Mouse (Mus musculus): ENCODE results near the gene Mei1. TPM values are rescaled to one million over a fixed set of nuclear protein-coding genes. Genes with fewer than 3 reads are reported as not detected.

The Mei1 gene
- polyA plus RNA-seq, 1 experiment, result not detected

DNA sequence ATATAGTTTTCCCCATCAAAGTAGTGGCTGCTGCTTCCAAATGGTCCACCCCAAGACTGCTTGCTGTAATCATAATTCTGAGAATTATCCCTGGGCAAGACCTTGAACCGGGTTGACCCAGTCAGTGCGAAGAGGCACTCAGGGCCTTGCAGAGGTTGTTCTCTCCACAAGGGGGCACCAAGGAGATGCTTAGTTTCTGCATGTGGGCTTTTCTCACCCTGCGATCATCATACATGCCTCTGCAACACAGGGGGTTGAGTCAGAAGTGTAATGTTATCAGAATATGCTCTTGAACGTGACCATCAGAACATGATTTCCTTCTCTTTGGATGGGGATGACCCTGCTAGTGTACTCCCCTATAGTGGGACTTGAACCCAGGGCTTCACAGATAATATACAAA lies 68.8 kb downstream of the Mei1 start:
- TF ChIP-seq GATA1 (IDR thresholded peaks at IDR 0.05; ENCODE audit: low read length), result no peak

DNA sequence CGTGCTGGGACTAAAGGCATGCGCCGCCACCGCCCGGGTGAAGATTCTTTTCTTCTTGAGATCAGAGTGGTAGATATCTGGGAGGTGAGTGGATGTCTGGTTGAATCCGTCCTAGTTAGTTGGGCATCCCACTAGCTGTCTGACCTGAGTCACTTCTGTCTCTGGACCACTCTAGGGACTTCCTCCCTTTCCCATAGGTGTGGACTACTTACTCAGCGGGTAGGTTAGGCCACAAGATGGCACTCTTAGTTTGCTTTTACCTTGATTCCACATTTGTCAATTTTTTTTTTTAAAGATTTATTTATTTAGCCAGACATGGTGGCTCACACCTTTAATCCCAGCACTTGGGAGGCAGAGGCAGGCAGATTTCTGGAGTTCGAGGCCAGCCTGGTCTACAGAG lies 69.4 kb downstream of the Mei1 start:
- TF ChIP-seq GATA1 (IDR thresholded peaks at IDR 0.05; ENCODE audit: low read length), result no peak

DNA sequence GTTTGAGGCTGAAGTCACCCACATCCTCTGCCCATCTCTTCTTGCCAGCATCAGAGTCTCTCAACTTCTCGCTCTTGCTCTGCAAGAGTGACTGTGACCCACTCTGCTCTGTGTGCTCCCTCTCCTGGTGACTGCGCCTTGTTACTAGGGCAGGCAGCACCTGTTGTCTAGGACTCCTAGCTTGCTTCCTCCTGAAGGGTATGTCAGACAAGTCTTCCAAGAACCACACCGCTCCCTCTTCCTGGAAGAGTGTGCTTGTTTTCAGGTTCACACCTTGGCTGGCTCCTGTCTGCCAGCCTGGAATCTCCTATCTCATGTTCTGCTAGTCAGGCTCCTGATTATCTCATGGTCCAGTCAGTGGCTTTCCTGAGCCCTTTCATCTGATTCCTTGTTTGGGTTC lies 70.6 kb downstream of the Mei1 start:
- TF ChIP-seq GATA1 (IDR thresholded peaks at IDR 0.05; ENCODE audit: low read length), result no peak

DNA sequence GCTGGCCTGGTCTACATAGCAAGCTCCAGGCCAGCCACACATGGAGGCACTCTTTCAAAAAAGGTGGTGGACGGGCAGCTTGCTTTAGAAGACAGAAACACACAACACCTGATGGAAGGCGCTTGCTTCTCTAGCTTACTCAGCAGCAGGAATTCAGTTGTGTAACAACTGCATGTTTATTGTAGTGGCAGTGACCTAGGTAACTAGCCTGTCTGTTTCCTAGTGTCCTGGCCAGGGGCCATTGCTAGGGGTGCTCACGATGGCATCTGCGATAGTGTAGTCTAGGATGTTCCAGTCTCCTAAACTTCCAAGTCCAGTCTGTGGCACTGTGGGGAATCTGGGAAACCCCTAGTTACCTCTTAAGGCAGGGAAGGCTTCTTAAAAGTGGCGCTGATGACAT lies 74.4 kb downstream of the Mei1 start:
- TF ChIP-seq GATA1 (IDR thresholded peaks at IDR 0.05; ENCODE audit: low read length), result no peak

DNA sequence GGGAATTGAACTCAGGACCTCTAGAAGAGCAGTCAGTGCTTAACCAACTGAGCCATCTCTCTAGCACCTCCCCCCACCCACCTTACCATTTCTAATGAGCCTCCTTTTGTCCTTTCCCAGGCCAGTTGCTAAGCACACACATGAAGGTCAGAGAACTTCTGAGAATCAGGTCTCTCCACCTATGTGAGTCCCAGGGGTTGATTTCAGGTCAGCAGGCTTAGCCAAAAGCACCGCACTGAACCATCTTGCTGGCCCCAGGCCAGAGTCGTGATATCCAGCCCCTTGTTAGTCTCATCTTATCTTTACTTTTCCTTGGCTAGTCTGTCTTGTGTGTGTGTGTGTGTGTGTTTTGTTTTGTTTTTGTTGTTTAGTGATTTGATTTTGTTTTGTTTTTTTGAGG lies 75.6 kb downstream of the Mei1 start:
- no peak for TF ChIP-seq GATA1 (IDR thresholded peaks at IDR 0.05; ENCODE audit: low read length)

DNA sequence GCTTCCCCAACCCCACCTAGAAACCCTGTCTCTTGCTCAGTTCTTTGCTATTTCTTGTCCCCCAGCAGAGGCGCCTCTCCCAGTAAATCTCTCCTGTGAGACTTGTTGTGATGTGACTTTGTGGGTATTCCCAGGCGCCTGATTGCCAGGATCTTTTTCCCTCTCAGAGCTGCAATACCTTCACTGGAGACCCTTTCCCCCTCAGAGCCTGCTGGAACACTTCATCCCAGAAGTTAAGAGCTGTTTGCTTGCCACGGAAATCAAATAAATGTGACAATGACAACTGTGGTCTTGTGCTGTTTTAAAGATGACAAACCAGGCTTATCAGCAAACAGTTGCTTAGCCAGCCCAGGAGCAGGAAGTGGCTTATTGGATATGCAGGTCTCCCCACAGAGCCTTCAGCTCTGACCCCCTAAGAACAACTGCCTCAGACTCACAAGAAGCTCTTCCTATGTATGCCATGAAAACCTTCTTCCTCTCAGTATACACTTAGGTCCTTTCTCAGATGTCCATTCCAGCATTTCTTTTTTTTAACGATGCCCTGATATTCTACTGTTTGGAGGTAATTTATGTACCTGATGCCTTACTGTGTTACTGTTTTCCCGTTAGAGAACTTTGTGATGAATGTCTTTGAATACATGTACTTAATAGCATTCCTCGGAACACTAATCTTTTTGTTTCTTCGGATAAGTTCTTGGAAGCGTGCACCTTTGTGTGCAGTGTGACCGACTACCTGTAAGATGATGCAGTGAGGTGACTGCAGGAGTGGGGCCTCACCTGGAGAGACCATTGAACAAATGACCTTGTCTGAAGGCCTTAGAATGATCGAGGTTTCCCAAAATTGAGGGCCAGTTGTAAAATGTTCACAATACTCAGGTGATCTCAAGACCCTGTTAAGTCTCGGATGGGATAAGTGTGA lies 76.3 kb downstream of the Mei1 start:
- TF ChIP-seq GATA1 (IDR thresholded peaks at IDR 0.05; ENCODE audit: low read length), result no peak

DNA sequence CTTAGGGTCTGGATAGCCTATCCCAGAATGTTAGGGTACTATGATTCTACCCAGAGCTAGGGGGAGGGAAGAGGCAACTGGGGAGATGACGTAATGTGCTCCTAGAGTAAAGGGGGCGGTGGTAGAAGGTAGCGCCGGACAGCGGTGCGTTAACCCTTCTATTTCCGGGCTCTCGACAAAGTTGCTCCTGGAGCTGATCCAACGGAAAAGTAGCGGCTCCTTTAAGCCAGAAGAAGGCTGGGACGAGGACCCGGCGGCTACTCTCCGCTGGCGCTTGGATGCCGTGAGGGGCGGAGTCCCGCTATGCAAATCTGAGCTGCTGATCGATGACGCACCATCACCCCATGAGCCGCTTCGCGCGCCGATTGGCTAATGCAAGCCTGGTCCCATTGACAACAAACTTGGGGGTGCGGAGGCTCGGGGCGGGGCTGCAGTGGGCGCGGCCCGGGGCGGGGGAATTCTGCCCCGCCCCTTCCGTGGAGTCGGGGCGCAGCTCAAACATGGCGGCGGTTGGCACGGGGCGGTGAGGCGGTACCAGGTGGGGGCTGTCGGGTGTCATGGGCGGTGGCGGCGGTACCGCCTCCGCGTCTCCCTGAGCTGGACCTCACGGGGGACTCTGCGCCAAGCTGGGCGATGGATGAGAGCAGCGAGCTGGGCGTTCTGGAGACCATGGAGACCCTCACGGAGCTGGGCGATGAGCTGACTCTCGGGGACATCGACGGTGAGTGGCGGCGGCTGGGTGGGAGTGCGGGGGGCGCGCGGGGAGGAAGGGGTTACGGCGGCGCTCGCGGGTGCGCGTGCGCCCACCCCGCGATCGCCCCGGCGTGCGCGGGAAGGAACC lies 77.2 kb downstream of the Mei1 start, which contains the start of gene Srebf2:
Gene Srebf2, plus strand, starts transcription at position 412 of the 841 bp plus-strand sequence.
- TF ChIP-seq GATA1 (IDR thresholded peaks at IDR 0.05; ENCODE audit: low read length), result no peak

DNA sequence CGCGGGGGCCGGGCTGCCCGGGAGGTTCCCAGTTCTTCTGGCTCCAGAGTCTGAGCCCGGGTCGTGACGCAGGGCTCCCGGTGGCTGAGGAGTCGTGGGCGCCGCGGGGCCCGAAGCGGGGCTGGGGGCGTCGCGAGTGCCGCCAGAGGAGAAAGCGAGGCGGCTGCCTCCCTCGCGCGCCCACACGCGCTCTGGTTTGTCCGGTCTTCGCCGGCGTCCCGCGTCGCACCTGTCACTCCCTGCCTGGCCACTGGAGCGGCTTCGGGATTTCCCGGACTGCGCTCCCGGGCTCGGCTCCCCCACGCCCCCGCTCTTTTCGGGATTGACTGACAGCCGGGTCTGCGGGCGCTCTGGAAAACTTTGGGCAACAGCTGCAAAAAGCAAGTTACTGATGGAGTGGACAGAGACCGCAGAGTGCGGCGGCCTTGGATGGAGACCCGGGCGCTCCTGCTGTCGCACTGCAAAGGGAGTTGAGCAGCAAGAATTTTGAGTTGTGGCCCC lies 77.9 kb downstream of the Mei1 start:
- no peak for TF ChIP-seq GATA1 (IDR thresholded peaks at IDR 0.05; ENCODE audit: low read length)

DNA sequence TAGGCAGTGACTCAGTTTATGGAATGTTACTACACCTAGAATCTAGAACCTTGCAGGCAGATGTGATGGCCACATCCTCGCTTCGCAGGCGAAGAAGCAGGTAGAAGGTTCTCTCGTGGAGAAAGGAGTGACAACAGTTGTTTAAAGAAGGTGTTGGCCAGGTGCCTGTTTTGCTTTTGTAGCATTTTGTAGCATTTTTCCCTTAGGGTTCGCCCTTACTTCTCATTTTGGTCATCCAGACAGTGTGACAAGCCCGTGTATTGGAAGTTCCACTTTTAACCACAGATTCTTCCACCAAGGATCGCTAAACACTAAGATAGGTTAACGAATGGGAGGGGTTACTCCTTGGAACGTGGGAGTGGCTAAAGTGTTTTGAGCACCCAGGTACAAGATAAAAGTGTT lies 78.7 kb downstream of the Mei1 start:
- no peak for TF ChIP-seq GATA1 (IDR thresholded peaks at IDR 0.05; ENCODE audit: low read length)

DNA sequence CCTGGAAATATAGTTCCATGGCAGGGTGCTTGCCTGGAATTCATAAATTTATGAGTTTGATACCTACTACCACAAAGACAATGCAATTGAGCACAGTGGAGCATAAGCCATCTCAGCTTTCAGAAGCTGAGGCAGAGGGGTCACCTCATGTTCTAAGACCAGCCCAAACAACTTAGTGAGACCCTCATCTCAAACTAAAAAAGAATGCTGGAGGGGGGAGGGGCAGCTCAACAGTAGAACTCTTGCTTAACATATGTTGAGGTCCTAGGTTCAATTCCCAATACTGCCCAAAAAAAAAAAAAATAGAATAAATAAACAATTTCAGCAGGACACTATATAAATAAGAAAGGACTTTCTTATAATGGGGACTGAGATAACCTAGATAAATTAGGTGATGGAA lies 80.2 kb downstream of the Mei1 start:
- no peak for TF ChIP-seq GATA1 (IDR thresholded peaks at IDR 0.05; ENCODE audit: low read length)

DNA sequence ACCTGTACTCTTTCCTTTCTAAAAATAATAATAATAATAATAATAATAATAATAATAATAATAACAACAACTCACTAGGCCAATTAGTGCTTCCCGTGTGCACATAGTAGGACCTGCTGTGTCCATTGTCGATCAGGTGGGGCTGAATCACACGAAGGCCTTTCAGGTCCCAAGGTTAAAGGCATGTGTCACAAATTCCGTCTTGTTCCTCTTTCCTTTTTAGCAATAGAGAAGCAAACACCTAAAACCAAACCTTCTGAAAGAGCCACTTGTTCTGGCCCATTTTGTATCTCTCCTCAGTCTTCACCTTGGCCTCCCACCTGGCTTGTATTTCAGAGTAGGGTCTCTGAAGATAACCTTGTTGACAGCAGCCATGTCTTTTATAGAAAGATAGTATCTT lies 81.4 kb downstream of the Mei1 start:
- TF ChIP-seq GATA1 (IDR thresholded peaks at IDR 0.05; ENCODE audit: low read length), result no peak

DNA sequence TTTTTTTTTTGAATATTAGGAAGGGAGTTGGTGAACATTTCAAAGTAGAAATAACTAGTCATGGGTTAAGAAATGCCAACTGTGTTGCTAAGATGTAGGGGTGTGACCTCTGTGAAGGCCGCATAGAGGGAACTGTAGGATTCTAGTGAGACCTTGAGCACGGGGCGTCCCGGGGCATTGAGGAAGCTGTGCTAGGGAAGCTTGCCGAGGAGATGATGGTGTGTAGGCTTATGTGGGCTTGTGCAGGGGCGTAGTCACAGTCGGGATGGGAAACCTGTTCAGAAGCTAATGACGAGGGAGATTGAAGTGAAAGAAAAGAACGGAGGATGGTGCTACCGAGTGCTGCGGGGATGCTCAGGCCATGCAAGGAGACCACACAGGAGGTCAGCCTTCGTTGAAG lies 82.2 kb downstream of the Mei1 start:
- TF ChIP-seq GATA1 (IDR thresholded peaks at IDR 0.05; ENCODE audit: low read length), result no peak

DNA sequence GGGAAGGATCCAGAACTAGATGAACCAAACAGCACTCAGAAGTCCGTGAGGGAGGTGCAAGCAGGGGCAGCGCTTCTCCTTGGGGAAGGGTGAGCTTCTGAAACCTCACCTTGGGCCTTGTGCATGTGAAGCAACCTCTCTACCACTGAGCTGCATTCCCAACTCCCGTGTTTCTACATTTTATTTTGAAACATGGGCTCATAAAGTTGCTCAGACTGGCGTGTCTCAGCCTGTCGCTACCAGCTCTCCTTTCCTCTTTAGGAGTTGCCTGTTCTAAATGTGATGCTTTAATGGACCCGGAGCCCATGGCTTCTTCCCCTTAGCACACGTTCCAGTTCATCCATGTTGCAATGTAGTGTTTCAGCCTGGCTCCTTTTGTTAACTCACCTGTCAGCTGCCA lies 82.6 kb downstream of the Mei1 start:
- no peak for TF ChIP-seq GATA1 (IDR thresholded peaks at IDR 0.05; ENCODE audit: low read length)

DNA sequence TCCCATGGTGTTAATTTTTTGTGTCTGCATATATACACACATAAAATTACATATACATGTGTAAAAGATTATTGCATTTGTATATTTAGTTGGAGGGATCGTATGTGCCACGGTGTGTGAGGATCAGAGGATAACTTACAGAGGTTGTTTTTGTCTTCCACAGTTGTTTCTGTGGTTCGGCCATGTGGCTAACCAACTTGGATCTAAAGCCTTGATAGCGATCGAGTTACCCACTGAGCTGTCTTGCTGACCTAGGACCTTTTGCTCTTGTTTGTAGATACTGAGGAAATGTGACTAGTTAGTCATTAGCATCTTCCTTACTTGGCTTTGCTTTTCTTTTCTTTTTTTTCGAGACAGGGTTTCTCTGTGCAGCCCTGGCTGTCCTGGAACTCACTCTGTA lies 86.5 kb downstream of the Mei1 start:
- TF ChIP-seq GATA1 (IDR thresholded peaks at IDR 0.05; ENCODE audit: low read length), result no peak

DNA sequence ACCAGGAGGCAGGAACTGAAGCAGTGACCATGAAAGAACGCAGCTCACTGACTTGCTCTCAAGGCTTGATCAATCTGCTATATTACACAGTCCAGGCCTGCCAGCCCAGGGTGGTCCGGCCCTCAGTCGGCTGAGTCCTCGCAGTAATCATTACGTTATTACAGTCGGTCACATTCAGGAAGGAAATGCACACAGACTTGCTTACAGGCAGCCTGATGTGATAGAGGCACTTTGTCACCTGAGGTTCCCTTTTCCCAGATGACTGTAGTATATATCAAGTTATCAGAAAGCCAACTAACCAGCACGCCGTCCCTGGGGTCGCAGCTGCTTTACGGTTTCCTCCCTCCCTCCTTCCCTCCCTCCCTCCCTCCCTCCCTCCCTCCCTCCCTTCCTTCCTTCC lies 87.1 kb downstream of the Mei1 start:
- TF ChIP-seq GATA1 (IDR thresholded peaks at IDR 0.05; ENCODE audit: low read length), result no peak
